Mouse (Mus musculus): ENCODE measurements around the gene Cnr2. TPM values are rescaled to one million over a fixed set of nuclear protein-coding genes. Genes with fewer than 3 reads are reported as not detected.

The Cnr2 gene
- polyA plus RNA-seq, 1 experiment from 2014 or later = 0.17 TPM

GRCm38 (mm10) chr4:135922190-135922589 is 27.0 kb downstream of the Cnr2 start:
- H3K4me1 ChIP-seq (replicated peaks; ENCODE audit: control insufficient read depth, insufficient read depth, low read length) = peaks cover 9% of the 10 kb centered on the region
- WGBS = 86% methylated on average over 1 of the region's 1 CpGs
- peak overlapping the region; percentile 84 for H3K4me2 ChIP-seq (replicated peaks)
- H3K9ac ChIP-seq = no peak overlapping the region; the same call in 1 of the 2 replicates
- H3K9me3 ChIP-seq (ENCODE audit: control insufficient read depth, low read length) = no peaks in the 10 kb centered on the region
- ATAC-seq (ENCODE audit: low FRiP score) (no peak), DNase-seq (ENCODE audit: low spot score) (no peak)
- no peaks in the 10 kb centered on the region for H3K27me3 ChIP-seq (ENCODE audit: control insufficient read depth, insufficient read depth, low read length)
- H3K36me3 ChIP-seq (replicated peaks; ENCODE audit: control insufficient read depth, insufficient read depth) = peaks cover 14% of the 10 kb centered on the region
- H3K27ac ChIP-seq = no peak overlapping the region
- H3K4me3 ChIP-seq (replicated peaks; ENCODE audit: low read length) = peak overlapping the region; percentile 77; the same call in 1 of the 2 replicates

- H3K4me2 ChIP-seq (replicated peaks) = no peak overlapping the region
- H3K4me3 ChIP-seq (replicated peaks; ENCODE audit: low read length) = no peak overlapping the region
- WGBS = 89% methylated on average over 2 of the region's 2 CpGs
- no peak overlapping the region for H3K27ac ChIP-seq
- H3K9me3 ChIP-seq (ENCODE audit: control insufficient read depth, low read length) = no peaks in the 10 kb centered on the region
- peaks cover 9% of the 10 kb centered on the region for H3K4me1 ChIP-seq (replicated peaks; ENCODE audit: control insufficient read depth, insufficient read depth, low read length)
- no peaks in the 10 kb centered on the region for H3K27me3 ChIP-seq (ENCODE audit: control insufficient read depth, insufficient read depth, low read length)
- ATAC-seq (ENCODE audit: low FRiP score) = no peak
- peaks cover 14% of the 10 kb centered on the region for H3K36me3 ChIP-seq (replicated peaks; ENCODE audit: control insufficient read depth, insufficient read depth)
- DNase-seq (ENCODE audit: low spot score) = no peak
- no peak overlapping the region for H3K9ac ChIP-seq
These were observed 29.2 kb downstream of the Cnr2 start for GRCm38 (mm10) chr4:135924418-135924817.

- Histone ChIP-seq H3K4me3 (replicated peaks; ENCODE audit: low read length) (no peak overlapping the region), H3K4me2 (replicated peaks) (no peak overlapping the region), H3K36me3 (replicated peaks; ENCODE audit: control insufficient read depth, insufficient read depth) (peaks cover 19% of the 10 kb centered on the region), H3K27me3 (ENCODE audit: control insufficient read depth, insufficient read depth, low read length) (no peaks in the 10 kb centered on the region), H3K9ac (no peak overlapping the region), H3K27ac (no peak overlapping the region), H3K9me3 (ENCODE audit: control insufficient read depth, low read length) (no peaks in the 10 kb centered on the region), H3K4me1 (replicated peaks; ENCODE audit: control insufficient read depth, insufficient read depth, low read length) (peaks cover 9% of the 10 kb centered on the region)
- 82% methylated on average over 5 of the region's 5 CpGs for WGBS
- ATAC-seq (ENCODE audit: low FRiP score) (no peak), DNase-seq (ENCODE audit: low spot score) (no peak)
These were observed 30.1 kb downstream of the Cnr2 start for GRCm38 (mm10) chr4:135925341-135925740.

DNA sequence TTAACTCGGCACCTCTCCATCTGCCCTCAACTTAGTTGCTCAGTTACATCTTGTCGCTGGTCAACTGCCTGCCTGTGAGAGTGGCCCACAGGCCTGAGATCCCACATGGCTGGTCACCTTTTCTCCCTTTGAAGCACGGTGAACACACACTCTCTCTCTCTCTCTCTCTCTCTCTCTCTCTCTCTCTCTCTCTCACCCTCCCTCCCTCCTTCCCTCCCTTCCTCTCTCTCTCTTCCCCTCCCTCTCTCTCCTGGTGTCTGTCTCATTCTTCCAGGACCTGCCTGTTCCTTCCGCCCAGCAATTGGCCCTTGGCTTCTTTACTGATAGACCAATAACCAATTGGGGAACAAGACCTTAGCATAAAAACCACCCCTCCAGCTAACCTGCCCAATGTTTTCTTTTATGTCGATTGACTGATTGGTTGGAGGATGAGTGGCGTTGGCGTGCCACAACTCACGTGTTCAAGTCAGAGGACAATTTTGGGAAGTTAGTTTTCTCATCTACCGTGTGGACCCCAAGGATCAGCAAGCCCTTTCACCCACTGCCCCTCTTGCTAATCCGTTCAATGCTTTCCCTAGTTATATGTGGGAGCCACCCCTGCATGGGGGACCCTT is 31.1 kb downstream of the Cnr2 start:
- H3K4me2 ChIP-seq (replicated peaks) = no peak overlapping the region
- H3K4me3 ChIP-seq (replicated peaks; ENCODE audit: low read length) = no peak overlapping the region
- H3K27me3 ChIP-seq (ENCODE audit: control insufficient read depth, insufficient read depth, low read length) = no peaks in the 10 kb centered on the region
- no peak overlapping the region for H3K27ac ChIP-seq
- ATAC-seq (ENCODE audit: low FRiP score) = no peak
- H3K9me3 ChIP-seq (ENCODE audit: control insufficient read depth, low read length) = no peaks in the 10 kb centered on the region
- H3K4me1 ChIP-seq (replicated peaks; ENCODE audit: control insufficient read depth, insufficient read depth, low read length) = peaks cover 8% of the 10 kb centered on the region
- WGBS = 94% methylated on average over 10 of the region's 10 CpGs
- no peak for DNase-seq (ENCODE audit: low spot score)
- peaks cover 29% of the 10 kb centered on the region for H3K36me3 ChIP-seq (replicated peaks; ENCODE audit: control insufficient read depth, insufficient read depth)
- no peak overlapping the region for H3K9ac ChIP-seq

GRCm38 (mm10) chr4:135926861-135927260 is 31.7 kb downstream of the Cnr2 start:
- H3K4me3 ChIP-seq (replicated peaks; ENCODE audit: low read length) = no peak overlapping the region
- H3K36me3 ChIP-seq (replicated peaks; ENCODE audit: control insufficient read depth, insufficient read depth) = peaks cover 32% of the 10 kb centered on the region
- no peak overlapping the region for H3K27ac ChIP-seq
- no peak overlapping the region for H3K4me2 ChIP-seq (replicated peaks)
- 95% methylated on average over 3 of the region's 3 CpGs for WGBS
- DNase-seq (ENCODE audit: low spot score) (no peak), ATAC-seq (ENCODE audit: low FRiP score) (no peak)
- no peaks in the 10 kb centered on the region for H3K27me3 ChIP-seq (ENCODE audit: control insufficient read depth, insufficient read depth, low read length)
- no peaks in the 10 kb centered on the region for H3K9me3 ChIP-seq (ENCODE audit: control insufficient read depth, low read length)
- no peak overlapping the region for H3K9ac ChIP-seq
- peaks cover 3% of the 10 kb centered on the region for H3K4me1 ChIP-seq (replicated peaks; ENCODE audit: control insufficient read depth, insufficient read depth, low read length)

GRCm38 (mm10) chr4:135928376-135928775 is 33.2 kb downstream of the Cnr2 start:
- Histone ChIP-seq H3K4me2 (replicated peaks) (no peak overlapping the region), H3K4me3 (replicated peaks; ENCODE audit: low read length) (no peak overlapping the region), H3K27me3 (ENCODE audit: control insufficient read depth, insufficient read depth, low read length) (no peaks in the 10 kb centered on the region), H3K4me1 (replicated peaks; ENCODE audit: control insufficient read depth, insufficient read depth, low read length) (no peaks in the 10 kb centered on the region), H3K9me3 (ENCODE audit: control insufficient read depth, low read length) (no peaks in the 10 kb centered on the region), H3K9ac (no peak overlapping the region), H3K27ac (no peak overlapping the region), H3K36me3 (replicated peaks; ENCODE audit: control insufficient read depth, insufficient read depth) (peaks cover 40% of the 10 kb centered on the region)
- 84% methylated on average over 9 of the region's 9 CpGs for WGBS
- DNase-seq (ENCODE audit: low spot score) (no peak), ATAC-seq (ENCODE audit: low FRiP score) (no peak)

- DNase-seq (ENCODE audit: low spot score) (no peak), ATAC-seq (ENCODE audit: low FRiP score) (no peak)
- no peaks in the 10 kb centered on the region for H3K9me3 ChIP-seq (ENCODE audit: control insufficient read depth, low read length)
- no peaks in the 10 kb centered on the region for H3K27me3 ChIP-seq (ENCODE audit: control insufficient read depth, insufficient read depth, low read length)
- no peak overlapping the region for H3K4me3 ChIP-seq (replicated peaks; ENCODE audit: low read length)
- 96% methylated on average over 5 of the region's 5 CpGs for WGBS
- no peaks in the 10 kb centered on the region for H3K4me1 ChIP-seq (replicated peaks; ENCODE audit: control insufficient read depth, insufficient read depth, low read length)
- no peak overlapping the region for H3K9ac ChIP-seq
- H3K36me3 ChIP-seq (replicated peaks; ENCODE audit: control insufficient read depth, insufficient read depth) = peaks cover 48% of the 10 kb centered on the region
- no peak overlapping the region for H3K27ac ChIP-seq
- no peak overlapping the region for H3K4me2 ChIP-seq (replicated peaks)
These were observed 34.2 kb downstream of the Cnr2 start for GRCm38 (mm10) chr4:135929405-135929804.

GRCm38 (mm10) chr4:135929828-135930227 is 34.6 kb downstream of the Cnr2 start:
- no peak overlapping the region for H3K27ac ChIP-seq
- 93% methylated on average over 9 of the region's 9 CpGs for WGBS
- no peak overlapping the region for H3K9ac ChIP-seq
- no peak overlapping the region for H3K4me2 ChIP-seq (replicated peaks)
- H3K36me3 ChIP-seq (replicated peaks; ENCODE audit: control insufficient read depth, insufficient read depth) = peaks cover 51% of the 10 kb centered on the region
- H3K27me3 ChIP-seq (ENCODE audit: control insufficient read depth, insufficient read depth, low read length) = no peaks in the 10 kb centered on the region
- no peaks in the 10 kb centered on the region for H3K4me1 ChIP-seq (replicated peaks; ENCODE audit: control insufficient read depth, insufficient read depth, low read length)
- H3K4me3 ChIP-seq (replicated peaks; ENCODE audit: low read length) = no peak overlapping the region
- no peak for DNase-seq (ENCODE audit: low spot score)
- no peaks in the 10 kb centered on the region for H3K9me3 ChIP-seq (ENCODE audit: control insufficient read depth, low read length)
- no peak for ATAC-seq (ENCODE audit: low FRiP score)

DNA sequence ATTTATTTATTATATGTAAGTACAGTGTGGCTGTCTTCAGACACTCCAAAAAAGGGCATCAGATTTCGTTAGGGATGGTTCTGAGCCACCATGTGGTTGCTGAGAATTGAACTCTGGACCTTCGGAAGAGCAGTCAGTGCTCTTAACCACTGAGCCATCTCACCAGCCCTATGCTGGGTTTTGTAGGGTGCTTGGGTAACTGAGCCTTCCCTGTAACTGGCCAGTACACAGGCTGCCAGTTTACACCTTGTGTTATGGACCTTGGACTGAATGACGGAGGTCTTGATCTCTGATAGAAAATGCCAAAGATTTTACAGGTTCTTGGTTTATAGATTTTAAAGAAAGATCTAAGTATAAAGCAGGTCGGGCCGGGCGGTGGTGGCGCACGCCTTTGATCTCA is 35.0 kb downstream of the Cnr2 start:
- H3K36me3 ChIP-seq (replicated peaks; ENCODE audit: control insufficient read depth, insufficient read depth) = peaks cover 54% of the 10 kb centered on the region
- WGBS = 94% methylated on average over 8 of the region's 8 CpGs

DNA sequence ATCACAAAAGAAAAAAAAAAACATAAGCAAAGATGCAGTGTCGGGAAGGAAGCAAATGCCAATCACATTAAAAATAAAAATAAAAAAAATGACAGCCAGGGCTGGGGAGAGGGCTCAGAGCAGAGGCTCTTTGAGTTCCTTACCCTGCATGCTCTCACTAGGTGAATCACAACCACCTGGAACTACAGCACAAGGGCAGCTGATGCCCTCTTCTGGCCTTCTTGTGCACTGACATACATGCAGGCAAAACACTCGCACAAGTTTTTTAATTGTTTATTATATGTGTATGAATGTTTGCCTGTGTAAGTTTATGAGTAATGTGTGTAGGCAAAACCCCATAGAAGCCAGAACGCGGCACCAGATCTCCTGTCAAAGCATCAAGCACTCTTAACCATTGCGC is 36.6 kb downstream of the Cnr2 start:
- WGBS = 73% methylated on average over 5 of the region's 5 CpGs

More for the DNA sequence above, 35.0 kb downstream of the Cnr2 start:
- Histone ChIP-seq H3K27ac (no peak overlapping the region), H3K4me2 (replicated peaks) (no peak overlapping the region), H3K4me1 (replicated peaks; ENCODE audit: control insufficient read depth, insufficient read depth, low read length) (no peaks in the 10 kb centered on the region), H3K9me3 (ENCODE audit: control insufficient read depth, low read length) (no peaks in the 10 kb centered on the region), H3K9ac (no peak overlapping the region), H3K4me3 (replicated peaks; ENCODE audit: low read length) (no peak overlapping the region), H3K27me3 (ENCODE audit: control insufficient read depth, insufficient read depth, low read length) (no peaks in the 10 kb centered on the region)
- no peak for ATAC-seq (ENCODE audit: low FRiP score)
- DNase-seq (ENCODE audit: low spot score) = no peak

More for the DNA sequence above, 36.6 kb downstream of the Cnr2 start:
- Histone ChIP-seq H3K9me3 (ENCODE audit: control insufficient read depth, low read length) (no peaks in the 10 kb centered on the region), H3K27me3 (ENCODE audit: control insufficient read depth, insufficient read depth, low read length) (no peaks in the 10 kb centered on the region), H3K4me2 (replicated peaks) (no peak overlapping the region), H3K36me3 (replicated peaks; ENCODE audit: control insufficient read depth, insufficient read depth) (peaks cover 47% of the 10 kb centered on the region), H3K4me1 (replicated peaks; ENCODE audit: control insufficient read depth, insufficient read depth, low read length) (no peaks in the 10 kb centered on the region), H3K27ac (no peak overlapping the region), H3K9ac (no peak overlapping the region), H3K4me3 (replicated peaks; ENCODE audit: low read length) (no peak overlapping the region)
- no peak for DNase-seq (ENCODE audit: low spot score)
- no peak for ATAC-seq (ENCODE audit: low FRiP score)
